Mouse (Mus musculus) cerebral cortex, adult 2 months (tissue): ENCODE measurements around the gene Lrp6.

ENCODE experiments used
- WGBS: fragments of 180-500 bp; shearing (Covaris S2); methylation state at CpG from one replicate; pipeline ENCODE4 v1.1.7; 2018; 5-methylcytosine and 5-hydroxymethylcytosine counted together

Gene Lrp6

DNA sequence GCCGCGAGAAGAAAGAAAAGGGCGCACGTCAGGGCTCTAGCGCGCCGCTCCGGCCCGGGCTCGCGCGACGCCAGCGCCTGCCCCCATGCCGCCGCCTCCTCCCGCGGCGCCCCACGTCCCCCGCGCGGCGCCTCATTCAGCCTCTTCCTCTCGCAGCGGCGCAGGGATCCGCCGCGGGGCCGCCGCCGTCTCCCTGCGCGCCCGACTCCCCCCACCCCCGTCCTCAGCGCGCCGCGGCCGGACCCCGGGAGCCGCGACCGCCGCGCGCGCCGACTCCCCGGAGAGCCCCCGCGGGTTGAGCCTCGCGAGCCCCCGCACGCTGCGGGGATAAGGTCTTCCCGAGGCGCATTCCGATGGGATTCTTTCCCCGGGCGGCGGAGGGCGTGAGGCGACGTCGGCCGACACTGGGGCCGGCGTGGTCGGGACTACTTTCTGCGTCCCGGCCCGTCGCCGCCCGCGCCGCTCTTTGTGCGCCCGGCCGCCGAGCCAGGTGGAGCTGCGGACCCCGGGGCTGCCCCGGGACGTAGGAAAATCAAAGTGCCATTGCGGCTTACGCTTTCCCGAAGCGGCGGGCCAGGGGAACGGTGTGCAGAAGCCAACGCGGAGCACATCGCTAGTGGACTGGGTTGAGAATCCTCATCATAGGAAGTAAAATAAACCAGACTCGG, at the start of gene Lrp6:
TSS of gene Lrp6 (minus strand) at position 148 of the 668 bp plus-strand sequence.
- WGBS, result under 1% methylated on average over 90 of the region's 99 CpGs

DNA sequence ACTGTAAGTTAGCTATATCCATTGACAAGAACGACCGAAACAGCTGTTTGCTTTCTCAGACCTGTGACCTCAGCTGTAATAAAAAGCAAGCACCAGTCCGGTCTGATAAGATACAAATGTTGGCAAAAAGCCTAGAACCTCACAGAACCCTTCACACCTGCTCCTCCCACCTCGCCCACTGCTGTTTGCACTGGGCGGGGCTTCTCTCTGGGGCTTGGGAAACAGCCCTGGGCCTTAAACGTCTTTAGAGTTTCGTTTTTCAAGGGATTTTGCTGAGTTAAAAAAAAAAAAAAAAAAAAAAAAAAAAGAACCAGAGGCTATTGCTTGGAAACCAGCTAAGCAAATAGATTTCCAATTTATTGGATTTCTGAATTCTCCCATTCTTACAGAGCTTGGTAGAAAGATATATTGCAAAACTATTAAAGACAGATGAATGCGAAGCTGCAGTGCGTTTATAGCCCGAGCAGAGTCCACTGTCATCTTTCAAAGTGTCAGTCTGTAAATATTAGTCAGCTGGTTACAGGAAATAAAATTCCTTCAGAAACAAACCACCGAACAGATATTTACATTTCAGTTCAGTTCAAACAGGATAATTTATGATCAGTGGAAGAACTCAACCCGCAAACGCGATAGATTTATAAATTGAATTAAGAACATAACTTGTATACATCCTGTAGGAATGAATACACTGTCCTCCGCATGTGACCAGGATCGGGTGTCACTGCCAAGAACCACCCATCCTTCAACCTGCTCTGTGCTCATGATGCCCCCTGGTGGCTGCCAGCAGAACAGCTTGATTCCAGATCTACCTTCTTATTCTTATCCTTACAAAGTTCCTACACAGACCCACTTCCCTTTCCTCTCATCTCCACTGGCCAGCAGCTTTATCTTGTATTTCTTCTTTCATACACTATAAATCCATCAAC, 48.2 kb upstream of the Lrp6 start:
- WGBS, result 23% methylated on average over 16 of the region's 16 CpGs

DNA sequence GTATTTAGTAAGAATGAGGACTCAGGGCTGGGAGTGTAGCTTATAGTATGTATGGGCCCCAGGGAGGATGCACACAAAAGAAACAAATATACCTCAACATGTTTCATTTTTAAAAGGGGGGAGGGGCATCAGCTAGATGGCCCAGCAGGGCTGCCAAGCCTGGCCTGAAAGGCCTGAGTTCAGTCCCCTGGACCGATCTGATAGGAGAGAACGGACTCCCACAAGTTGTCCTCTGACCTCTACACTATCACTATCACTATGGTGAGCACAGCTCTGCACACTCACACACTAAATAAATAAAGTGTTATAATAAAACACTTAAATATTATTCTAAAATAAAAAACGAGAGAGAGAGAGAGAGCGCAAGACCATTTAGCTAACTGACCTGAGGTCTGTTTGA, 47.6 kb upstream of the Lrp6 start:
- 83% methylated on average over 4 of the region's 4 CpGs for WGBS

DNA sequence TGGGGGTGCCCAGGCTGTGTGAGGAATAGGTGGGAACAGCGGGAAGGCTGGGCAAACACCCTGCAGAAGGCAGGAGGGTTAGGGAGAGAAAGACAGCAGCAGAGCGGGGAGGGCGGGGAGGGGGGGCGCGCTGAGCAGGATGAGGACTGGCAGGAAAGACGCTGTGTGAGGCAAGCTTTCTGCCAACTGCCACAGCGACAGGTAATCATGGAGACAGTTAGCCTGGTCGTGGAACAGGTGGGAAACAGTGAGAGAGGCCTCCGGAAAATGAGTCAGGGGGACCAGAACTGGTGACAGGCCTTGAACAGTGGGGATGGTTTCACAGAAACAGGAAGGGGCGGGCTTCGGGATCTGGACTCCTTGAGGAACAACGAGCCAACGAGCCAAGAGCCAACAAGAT, 45.1 kb upstream of the Lrp6 start:
- WGBS, result 71% methylated on average over 13 of the region's 13 CpGs

DNA sequence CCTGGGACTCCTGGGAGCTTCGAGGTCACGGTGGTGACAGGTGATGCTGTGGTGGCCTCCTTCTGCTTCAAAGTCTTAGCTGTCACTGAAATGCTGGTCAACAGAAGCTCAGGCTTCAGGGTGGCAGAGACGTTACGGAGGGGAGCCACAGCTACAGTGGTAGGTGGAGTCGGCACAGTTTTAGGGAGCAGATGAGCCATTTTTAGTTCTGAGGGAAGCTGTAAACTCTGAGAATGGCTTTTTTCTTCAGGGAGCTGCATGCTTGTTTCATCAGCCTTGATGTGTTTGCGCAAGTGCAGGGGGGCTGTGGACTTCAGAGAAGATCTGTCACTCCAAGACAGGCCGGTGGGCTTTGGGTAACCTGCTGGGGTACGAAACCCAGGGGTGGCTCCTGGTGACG, 43.6 kb upstream of the Lrp6 start:
- WGBS, result 65% methylated on average over 9 of the region's 9 CpGs

DNA sequence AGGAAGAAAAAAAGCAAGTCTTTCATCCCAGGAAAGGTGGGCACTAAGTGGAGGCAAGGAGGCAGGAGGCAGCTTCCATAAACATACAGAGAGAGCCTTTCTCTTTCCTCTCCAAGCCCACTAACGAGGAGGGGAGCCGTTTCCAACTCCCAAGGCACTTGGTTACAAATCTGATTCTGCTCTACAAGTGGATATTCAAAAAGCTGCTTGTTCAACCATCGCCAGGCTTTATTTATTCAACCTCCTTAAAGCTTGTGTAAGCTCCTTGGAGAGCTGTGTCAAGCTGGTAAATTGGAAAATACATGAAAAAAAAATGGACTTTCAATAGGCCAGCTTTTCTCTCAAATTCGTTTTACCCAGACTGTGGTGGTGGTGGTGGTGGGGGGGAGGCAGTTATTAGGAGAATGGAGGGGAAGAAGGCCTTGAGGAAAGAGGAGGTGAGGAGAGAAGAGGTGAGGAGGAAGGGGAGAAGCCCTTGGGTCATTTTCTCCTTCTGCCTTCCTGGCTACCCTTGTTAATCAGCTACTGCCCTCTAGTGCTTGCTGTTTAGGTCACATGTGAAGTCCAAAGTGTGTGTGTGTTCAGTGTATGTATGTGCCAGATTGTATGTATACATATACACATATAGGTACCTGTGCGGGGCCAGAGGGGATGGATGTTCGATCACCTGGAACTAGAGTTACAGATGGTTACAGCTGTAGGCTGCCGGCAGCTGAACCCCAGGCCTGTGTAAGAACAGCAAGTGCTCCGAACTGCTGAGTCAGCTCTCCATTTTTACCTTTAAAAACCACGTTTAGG, 40.4 kb upstream of the Lrp6 start:
- WGBS, result 58% methylated on average over 9 of the region's 9 CpGs

DNA sequence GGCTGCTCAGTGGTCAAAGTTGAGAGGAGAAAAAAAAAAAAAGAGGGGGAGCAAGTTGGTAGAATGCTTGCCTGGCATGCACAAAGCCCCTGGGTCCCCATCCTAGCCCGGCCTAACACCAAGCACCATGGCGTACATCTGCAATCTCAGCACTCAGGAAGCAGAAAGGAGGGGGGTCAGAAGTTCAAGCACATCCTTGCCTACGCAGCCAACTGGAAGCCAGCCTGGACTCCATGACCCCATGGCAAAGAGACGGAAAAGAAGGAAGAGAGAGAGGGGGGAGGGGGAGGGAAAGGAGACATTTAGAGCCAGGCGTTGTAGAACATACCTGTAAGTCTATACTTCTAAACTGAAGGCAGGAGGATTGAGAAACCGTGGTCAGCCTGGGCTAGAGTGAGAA, 39.8 kb upstream of the Lrp6 start:
- 75% methylated on average over 6 of the region's 6 CpGs for WGBS

DNA sequence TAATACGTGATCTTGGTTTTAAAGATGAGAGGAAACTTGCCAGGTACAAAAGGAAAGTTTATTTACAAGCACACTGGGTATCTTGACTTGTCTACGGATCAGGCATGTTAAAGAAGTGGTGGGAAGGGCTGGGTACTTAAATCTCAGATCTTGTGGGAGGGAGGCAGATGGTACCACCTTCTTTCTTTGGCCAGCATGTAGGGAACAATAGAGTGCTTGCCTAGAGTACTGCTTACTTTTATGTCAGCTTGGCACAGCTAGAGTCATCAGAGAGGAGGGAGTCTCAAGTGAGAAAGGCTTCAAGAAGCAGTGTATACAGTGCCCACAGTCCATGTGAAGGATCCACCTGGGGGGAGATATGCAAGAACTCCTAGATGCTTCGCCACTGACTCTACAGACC, 38.4 kb upstream of the Lrp6 start:
- 76% methylated on average over 3 of the region's 3 CpGs for WGBS

DNA sequence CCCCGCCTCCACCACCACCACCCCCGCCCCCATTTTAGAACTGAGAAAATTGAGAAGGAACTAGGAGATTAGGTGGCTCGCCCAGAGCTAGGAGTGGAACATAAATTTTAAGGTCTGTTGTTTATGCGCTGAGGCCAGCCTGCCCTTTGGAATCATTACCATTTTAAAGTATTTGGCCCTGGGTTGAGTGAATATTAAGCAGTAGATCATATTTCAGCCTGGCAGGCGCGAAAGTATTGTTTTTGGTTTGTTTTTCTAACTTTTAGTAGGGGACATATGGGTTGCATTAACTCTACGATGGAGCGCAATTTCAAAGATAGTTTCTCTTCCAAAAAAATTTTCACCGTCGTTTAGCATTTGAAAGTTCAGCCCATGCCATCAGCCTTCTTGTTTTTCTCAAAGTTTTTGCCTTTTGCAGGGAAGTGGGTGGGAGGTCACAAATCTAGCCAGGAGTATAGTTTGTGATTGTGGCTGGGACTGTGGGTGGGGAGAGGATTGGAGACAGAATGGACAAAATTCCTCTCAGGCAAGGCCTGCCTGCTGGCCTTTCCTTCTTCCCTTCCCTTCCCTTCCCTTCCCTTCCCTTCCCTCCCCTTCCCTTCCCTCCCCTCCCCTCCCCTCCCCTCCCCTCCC, 35.7 kb upstream of the Lrp6 start:
- 47% methylated on average over 10 of the region's 10 CpGs for WGBS

DNA sequence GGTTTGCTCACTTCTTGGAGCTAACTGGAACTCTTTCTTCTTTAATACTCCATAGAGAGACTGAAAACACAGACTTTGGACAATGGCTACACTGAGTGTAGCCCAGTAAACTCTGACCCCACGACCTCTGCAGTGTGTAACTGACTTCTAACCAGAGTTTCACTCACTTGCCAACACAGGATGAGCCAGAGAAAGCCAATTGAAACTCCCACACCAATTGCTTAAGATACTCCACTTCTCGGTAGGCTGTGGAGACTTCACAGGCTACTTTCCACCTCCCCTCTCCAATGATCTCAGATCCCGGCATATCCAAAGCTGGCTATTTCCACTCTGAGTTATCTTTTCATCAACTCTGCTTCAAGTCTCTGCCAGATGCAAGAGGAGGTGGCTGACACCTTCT, 35.0 kb upstream of the Lrp6 start:
- 44% methylated on average over 3 of the region's 3 CpGs for WGBS

DNA sequence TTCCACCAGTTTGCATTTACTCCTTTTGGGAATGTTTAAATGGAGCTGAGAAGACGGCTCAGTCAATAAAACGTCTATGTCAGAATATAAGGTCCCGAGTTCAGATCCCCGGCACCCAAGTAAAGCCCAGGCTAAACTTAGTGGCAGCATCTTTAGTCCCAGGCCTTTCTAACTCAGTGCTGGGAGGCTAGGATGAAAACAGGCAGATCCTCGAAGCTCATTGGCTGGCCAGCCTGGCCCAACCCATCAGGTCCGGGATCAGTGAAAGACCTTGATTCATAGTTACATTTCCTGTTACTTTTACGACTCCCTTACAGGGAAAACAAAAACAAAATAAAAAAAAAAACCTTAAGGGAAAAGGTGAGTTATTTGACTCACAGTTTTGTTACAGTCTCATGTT, 34.4 kb upstream of the Lrp6 start:
- WGBS, result 73% methylated on average over 7 of the region's 7 CpGs

DNA sequence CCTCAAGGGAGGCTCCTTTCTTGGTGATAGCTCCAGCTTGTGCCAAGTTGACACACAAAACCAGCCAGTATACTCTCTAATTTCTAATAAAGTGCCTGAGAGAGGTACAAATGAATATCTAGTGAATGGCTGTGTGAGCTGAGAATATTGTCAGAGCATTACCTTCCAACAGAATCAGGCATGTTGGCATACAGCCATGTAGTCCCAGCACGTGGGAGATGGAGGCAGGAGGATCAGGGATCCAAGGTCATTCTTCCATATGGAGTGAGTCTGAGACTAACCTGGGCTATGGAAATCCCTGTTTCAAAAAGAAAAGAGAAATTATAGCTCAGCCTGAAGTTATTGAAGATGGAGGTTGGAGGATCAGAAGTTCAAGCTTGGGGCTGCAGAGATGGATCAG, 32.5 kb upstream of the Lrp6 start:
- 61% methylated on average over 1 of the region's 1 CpGs for WGBS

DNA sequence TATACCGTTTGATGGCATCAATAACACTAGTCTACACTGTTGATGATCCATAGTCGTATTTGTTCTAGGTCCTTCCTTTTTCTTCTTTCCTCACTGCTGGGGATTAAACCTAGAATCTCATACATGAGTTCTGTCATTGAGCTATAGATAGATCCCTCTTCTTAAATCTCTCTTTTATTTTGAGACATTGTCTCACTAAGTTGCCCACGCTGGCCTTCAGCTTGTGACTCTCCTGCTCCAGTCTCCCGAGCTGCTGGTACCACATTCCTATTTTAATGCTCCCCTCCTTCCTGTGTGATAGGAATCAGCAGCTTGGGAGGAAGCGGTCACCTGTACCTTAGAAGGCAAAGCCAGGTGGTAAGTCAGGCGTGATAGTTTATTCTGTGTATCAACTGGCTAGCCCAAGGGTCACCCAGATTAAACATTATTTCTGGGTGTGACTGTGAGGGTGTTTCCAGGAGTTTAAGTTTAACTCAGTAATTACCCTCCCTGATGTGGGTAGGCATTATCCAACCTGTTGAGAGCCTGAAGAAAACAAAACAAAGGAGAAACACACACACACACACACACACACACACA, 31.0 kb upstream of the Lrp6 start:
- WGBS, result 79% methylated on average over 6 of the region's 6 CpGs

DNA sequence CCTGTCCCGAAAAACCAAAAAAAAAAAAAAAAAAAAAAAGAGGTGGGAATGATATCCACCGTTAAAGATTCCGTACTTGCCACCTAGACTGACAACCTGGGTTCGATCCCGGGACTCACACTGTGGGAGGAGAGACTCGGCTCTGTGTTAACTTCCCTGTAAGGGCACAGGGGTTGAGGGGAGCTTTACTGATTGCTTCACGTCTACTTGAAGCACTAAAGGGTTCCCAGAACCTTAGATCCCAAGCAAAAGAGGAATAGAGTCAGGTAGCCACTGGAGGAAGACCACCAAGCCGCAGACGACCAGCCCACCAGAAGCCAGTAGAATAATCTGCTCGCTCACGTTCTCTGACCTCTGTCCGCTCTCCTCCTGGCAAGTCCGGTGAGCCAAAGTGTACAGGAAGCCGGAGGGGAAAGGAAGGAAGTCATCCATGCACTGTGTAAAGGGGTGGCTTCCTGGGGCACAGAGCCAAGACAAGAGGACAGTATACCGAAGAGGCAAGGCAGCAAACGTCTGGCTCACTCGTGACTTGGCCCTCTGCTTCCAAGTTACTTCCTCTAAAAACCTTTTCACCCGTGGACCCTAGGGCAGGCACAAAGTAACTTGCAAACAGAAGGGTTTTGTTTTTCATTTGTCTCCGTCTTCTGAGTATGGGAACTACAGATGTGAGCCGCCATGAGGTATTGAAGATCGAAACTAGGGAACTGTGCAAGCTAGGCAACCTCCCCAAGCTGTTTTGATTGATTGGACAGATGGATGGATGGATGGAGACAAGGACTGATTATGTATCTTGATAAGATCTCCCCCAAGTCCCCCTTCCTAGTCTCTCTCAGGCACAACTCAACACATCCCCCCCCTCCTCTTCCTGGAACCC, 28.0 kb upstream of the Lrp6 start:
- WGBS, result 78% methylated on average over 21 of the region's 21 CpGs

DNA sequence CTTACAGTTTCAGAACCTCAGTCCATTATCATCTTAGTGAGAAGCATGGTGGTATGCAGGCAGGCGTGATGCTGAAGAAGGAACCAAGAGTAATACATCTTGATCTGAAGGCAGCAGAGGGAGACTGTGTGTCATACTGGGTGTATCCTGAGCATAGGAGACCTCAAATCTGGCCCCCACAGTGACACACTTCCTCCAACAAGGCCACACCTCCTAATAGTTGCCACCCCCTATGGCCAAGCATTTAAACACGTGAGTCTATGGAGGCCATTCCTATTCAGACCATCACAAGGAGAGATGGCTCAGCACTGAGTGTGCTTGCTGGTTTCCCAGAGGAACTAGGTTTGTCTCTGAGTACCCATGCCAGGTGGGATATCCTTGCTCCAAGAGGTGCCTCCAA, 24.8 kb upstream of the Lrp6 start:
- 82% methylated on average over 2 of the region's 2 CpGs for WGBS

DNA sequence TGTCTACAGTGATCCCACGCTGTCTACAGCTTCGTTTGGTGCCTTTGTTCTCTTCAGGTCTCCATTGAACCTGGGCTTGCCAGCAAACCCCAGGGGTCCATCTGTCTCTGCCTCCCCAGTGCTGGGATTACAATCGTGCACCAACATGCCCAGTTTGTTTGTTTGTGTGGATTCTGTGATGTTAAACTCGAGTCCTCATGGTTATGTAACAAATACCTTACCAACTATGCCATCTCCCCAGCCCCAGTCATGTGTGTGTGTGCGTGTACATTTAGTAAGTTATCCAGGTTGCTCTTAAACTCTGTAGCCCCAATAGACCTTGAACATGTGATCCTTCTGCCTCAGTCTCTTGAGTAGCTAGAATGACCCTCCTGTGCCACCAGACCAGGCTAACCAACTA, 19.5 kb upstream of the Lrp6 start:
- 87% methylated on average over 5 of the region's 5 CpGs for WGBS

DNA sequence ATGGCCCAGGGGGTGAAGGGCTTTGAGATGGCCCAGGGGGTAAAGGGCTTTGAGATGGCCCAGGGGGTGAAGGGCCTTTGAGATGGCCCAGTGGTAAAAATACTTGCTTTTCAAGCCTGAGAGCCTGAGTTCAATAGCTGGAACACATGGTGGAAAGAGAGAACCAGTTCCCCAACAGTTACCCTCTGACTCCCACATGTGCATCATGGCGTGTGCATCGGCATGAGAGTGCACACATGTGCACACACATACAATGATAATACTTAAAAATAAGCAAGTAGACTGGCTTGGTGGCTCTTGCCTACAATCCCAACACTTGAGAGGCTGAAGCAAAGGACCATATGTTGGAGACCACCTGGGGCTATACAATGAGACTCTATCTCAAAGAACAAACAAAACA, 17.9 kb upstream of the Lrp6 start:
- 99% methylated on average over 2 of the region's 2 CpGs for WGBS

DNA sequence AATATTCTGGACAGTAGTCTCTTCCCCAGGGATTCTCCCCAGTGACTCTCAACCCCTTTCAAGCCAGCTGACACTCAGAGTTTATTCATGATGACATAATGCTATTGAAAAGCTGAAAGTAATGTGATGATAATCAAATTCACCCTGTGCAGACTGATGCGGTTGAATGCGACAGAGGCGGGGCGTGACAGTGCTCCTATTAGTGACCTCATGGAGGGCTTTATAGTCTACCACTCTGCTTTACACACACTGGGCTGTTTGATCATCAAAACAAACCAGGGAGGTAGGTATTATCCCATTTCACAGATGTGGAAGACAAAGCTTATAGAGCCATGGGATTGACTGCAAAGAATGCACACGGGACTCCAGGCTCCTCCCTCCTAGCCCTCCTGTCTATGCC, 15.3 kb upstream of the Lrp6 start:
- 66% methylated on average over 5 of the region's 5 CpGs for WGBS

DNA sequence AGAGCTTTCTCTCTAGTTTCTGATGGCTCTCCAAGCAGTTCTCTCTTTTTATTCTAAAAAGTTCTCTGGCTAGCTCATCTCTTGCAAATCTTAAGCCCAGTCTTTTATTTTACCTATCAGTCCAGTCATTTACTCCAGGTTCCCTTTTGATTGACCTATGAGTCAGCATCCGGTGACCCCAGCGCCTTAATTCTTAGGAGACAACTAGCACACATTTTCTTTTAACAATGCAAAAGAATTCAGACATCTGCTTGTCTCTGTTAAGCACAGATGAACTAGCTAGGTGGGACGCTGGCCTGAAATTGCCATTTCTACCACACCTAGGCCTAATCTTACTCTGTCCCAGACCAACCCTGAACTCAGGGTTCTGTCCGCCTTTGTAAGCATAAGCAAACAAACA, 12.7 kb upstream of the Lrp6 start:
- 96% methylated on average over 4 of the region's 4 CpGs for WGBS

DNA sequence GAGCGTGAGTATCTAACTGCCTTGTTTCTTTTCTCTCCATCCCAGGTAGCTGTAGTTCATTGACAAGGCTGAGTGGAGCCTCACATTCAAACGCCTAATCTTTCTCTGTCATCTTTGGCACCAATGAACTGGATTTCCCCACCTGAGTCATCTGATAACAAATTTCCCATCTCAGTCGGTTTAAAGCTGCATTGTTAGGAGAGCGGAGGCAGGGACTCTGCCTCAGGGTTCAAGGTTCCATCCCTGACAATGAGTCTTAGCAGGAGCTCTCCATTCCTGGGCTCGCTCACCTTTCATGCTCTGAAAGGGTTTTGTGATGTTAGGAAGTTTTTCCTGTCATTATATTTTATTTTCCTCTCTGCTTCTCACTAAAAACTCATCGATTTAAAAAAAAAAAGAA, 11.3 kb upstream of the Lrp6 start:
- WGBS, result 74% methylated on average over 6 of the region's 6 CpGs

DNA sequence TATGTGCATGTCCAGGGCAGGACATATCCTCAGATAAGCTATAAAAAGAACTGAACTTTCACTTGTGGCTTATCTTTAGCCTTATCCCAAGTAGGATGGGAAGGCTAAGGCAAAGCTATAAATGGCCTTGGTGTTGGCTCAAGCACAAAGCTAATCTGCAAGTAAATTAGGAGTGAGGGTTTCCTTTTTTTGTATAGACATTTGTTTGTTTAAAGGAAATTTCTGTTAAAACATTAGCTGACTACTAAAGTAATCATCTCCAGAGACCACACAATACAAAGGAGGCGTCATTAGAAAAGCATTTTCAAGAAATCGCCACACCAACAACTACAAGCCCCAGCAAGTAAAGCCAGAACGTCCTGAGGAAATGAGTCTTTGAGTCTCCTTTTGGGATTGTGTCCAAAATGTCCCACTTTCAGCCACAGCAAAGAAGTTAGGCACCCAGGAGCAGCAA, 8.6 kb upstream of the Lrp6 start:
- 44% methylated on average over 3 of the region's 3 CpGs for WGBS
